Mouse (Mus musculus): ENCODE data around the gene Glis3.

GRCm38 (mm10) chr19:28265776-28266175 lies 414.1 kb downstream of the Glis3 start:
- TF ChIP-seq CTCF (IDR thresholded peaks at IDR 0.05; ENCODE audit: low read depth, low read length) (no peak), GATA1 (IDR thresholded peaks at IDR 0.05; ENCODE audit: borderline replicate concordance, low read length) (no peak), POLR2AphosphoS5 (IDR thresholded peaks at IDR 0.05; ENCODE audit: insufficient replicate concordance, low read depth, low read length) (no peak), GATA2 (IDR thresholded peaks at IDR 0.05; ENCODE audit: borderline replicate concordance, low read depth, low read length) (no peak), TAL1 (conservative IDR thresholded peaks at IDR 0.05; ENCODE audit: low read depth, low read length) (no peak)
